Mouse (Mus musculus) myocyte (in vitro differentiated cells): ENCODE data around the gene Ssh2.

Experiments
- CEBPB ChIP-seq: IDR thresholded peaks from 2 replicates; pipeline ENCODE4 v1.6.1; 2011; ENCODE audit warnings: mild to moderate bottlenecking, moderate library complexity; ENCODE audit not compliant: poor library complexity, insufficient read depth, severe bottlenecking
- E2F4 ChIP-seq: IDR thresholded peaks from one replicate; pipeline ENCODE4 v1.6.1; 2011; ENCODE audit warnings: mild to moderate bottlenecking, control low read depth, moderate library complexity; ENCODE audit not compliant: insufficient read depth
- MYOD1 ChIP-seq, 3 experiments: IDR thresholded peaks; one replicate each; pipeline ENCODE4 v1.6.1; 2011; ENCODE audit warnings: control low read depth in 2 of 3, low read depth in 2 of 3, mild to moderate bottlenecking in 2 of 3, moderate library complexity in 1 of 3; ENCODE audit not compliant: insufficient read length in 2 of 3, control insufficient read depth in 1 of 3
- MYOG ChIP-seq, 3 experiments: IDR thresholded peaks; one replicate each; pipeline ENCODE4 v1.6.1; 2011; ENCODE audit warnings: control low read depth in 2 of 3, low read depth in 2 of 3, mild to moderate bottlenecking in 2 of 3; ENCODE audit not compliant: insufficient read length in 2 of 3, control insufficient read depth in 1 of 3, insufficient read depth in 1 of 3
- POLR2A ChIP-seq: IDR thresholded peaks from one replicate; pipeline ENCODE4 v1.6.1; 2011; ENCODE audit warnings: low read depth, mild to moderate bottlenecking, control low read depth, moderate library complexity; ENCODE audit not compliant: insufficient read length
- TCF12 ChIP-seq: IDR thresholded peaks from one replicate; pipeline ENCODE4 v1.6.1; 2011; ENCODE audit warnings: mild to moderate bottlenecking, control low read depth; ENCODE audit not compliant: poor library complexity, insufficient read depth, severe bottlenecking
- USF1 ChIP-seq: IDR thresholded peaks from one replicate; pipeline ENCODE4 v1.6.1; 2011; ENCODE audit warnings: low read depth, mild to moderate bottlenecking, control low read depth, moderate library complexity

- TF ChIP-seq MYOD1 (IDR thresholded peaks at IDR 0.05; ENCODE audit: control insufficient read depth in 1 of 3, insufficient read length in 2 of 3, low read depth in 2 of 3), result no peak
- TF ChIP-seq TCF12, result no peak
- TF ChIP-seq POLR2A, result no peak
- no peak for TF ChIP-seq USF1
- TF ChIP-seq CEBPB, result peak; percentile 51
- TF ChIP-seq E2F4, result no peak
- TF ChIP-seq MYOG (IDR thresholded peaks at IDR 0.05; ENCODE audit: control insufficient read depth in 1 of 3, insufficient read depth in 1 of 3, insufficient read length in 2 of 3, low read depth in 2 of 3), result no peak
Measured at GRCm38 (mm10) chr11:77184926-77185325, 31.2 kb upstream of the Ssh2 start.
